Mouse (Mus musculus): ENCODE results near the gene Tfap2d. TPM values are rescaled to one million over a fixed set of nuclear protein-coding genes. Genes with fewer than 3 reads are reported as not detected.

Tfap2d gene
- not detected in 2 replicates for total RNA-seq (2014; fragmentation: Nextera tagmentation)
- total RNA-seq (2017): not detected in 2 replicates

- no peak for ATAC-seq (replicated peaks; ENCODE audit: poor library complexity, severe bottlenecking)
These were observed at the start of gene Tfap2d for GRCm38 (mm10) chr1:19102631-19103030. Tfap2d (plus strand) TSS chr1:19103022.

DNA sequence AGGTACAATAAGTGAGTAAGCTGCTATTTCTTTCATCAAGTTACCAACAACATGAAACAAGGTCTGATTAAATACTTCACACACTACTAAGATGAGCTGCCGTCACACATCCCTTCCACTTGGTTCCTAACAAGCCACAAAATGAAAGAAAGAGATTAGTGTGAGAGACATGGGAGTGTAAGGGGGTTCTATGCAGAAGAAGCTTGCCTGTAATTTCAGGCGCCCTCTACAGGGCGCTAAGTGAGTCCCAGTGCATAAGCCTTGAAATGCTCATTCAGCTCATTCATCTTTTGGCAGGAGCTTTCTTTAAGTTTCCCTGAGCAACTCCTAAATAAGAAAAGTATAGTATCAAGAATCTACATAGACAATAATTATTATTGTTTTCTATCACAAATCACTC is 46.5 kb upstream of the Tfap2d start:
- ATAC-seq (replicated peaks; ENCODE audit: poor library complexity, severe bottlenecking): no peak

GRCm38 (mm10) chr1:19056861-19057260 is 46.0 kb upstream of the Tfap2d start:
- no peak for ATAC-seq (replicated peaks; ENCODE audit: poor library complexity, severe bottlenecking)

DNA sequence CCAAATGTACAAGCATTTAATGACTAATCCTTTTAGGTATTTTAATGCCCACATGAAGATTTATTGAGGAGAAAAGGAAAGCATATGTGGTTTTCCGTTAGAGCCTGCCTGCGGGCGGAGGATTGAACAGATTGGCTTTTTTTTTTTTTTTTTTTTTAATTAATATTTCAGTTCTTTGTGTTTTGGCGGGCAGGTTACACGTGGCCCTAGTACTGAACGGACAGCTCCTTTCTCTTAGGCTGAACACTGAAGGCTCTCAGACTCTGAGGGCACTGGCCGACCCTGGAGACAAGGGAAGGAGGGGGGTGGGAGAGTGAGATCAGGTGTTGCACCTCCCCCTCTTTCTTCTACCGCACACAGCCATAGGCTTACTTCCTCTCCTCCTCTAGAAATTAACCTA is 14.7 kb upstream of the Tfap2d start:
- ATAC-seq (replicated peaks; ENCODE audit: poor library complexity, severe bottlenecking): no peak

- no peak for ATAC-seq (replicated peaks; ENCODE audit: poor library complexity, severe bottlenecking)
These were observed 5.9 kb upstream of the Tfap2d start for GRCm38 (mm10) chr1:19096921-19097320.

- no peak for ATAC-seq (replicated peaks; ENCODE audit: poor library complexity, severe bottlenecking)
These were observed 494 bp downstream of the Tfap2d start for GRCm38 (mm10) chr1:19103316-19103715.

GRCm38 (mm10) chr1:19103776-19104142 is 937 bp downstream of the Tfap2d start:
- ATAC-seq (replicated peaks; ENCODE audit: poor library complexity, severe bottlenecking): no peak

DNA sequence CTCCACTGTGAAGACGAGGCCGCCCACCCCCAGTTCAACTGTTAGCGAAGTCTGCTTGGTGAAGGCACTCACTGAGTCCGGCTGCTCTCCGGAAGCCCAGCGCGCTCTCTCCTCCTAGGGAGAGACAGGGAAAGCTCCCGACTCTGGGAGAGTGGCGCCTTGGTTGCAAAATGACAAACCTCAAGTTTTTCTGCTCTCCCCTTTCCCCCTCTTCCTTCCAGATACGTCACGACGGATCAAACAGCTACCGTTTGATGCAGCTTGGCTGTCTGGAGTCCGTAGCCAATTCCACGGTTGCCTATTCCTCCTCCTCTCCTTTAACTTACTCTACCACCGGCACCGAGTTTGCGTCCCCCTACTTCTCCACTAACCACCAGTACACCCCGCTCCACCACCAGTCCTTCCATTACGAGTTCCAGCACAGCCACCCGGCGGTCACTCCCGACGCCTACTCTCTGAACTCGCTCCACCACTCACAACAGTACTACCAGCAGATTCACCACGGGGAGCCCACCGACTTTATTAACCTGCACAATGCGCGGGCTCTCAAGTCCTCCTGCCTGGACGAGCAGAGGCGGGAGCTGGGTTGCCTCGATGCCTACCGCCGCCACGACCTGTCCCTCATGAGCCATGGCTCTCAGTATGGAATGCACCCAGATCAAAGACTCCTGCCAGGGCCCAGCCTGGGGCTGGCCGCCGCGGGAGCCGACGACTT is 1.5 kb downstream of the Tfap2d start:
- ATAC-seq (replicated peaks; ENCODE audit: poor library complexity, severe bottlenecking): no peak

DNA sequence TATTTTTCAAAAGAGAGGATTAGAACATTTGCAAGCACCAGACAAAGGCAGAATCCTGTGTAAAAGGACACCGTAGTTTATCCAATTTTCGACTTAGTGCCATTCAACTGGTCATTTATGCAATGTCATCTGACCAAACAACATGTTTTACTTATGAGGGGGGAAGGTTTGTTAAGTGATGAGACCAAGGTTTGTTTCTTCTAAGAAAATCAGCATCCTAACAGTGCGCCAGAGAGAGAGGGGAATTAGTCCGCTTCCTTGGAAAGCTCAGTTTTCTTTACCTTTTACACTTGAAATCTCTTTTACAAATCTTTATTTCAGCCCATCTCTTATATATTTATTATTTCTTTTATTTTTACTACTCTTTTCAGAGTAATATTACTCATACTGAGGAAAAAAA is 3.6 kb downstream of the Tfap2d start:
- ATAC-seq (replicated peaks; ENCODE audit: poor library complexity, severe bottlenecking): no peak

GRCm38 (mm10) chr1:19106841-19107800 is 4.3 kb downstream of the Tfap2d start:
- no peak for ATAC-seq (replicated peaks; ENCODE audit: poor library complexity, severe bottlenecking)

GRCm38 (mm10) chr1:19107801-19108200 is 5.0 kb downstream of the Tfap2d start:
- ATAC-seq (replicated peaks; ENCODE audit: poor library complexity, severe bottlenecking): no peak

GRCm38 (mm10) chr1:19109711-19110110 is 6.9 kb downstream of the Tfap2d start:
- ATAC-seq (replicated peaks; ENCODE audit: poor library complexity, severe bottlenecking): no peak

DNA sequence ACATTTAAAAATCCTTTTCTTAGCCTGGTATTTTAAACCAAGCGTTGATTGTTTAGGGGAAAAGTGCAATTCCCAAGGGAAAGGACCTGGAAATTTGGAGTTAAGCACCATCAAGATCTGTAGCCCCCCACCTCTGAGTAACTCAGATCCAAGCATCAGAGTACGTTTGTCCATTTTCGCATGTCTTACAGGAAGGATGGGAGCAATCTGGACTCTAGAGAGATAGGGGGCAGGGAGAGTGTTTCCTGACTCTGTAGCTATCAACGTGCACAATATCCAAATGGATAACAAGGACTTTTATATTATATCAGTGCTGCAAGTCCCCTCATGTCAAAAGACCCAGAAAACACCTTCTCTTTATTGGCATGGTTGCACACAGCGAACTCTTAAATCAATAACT is 7.4 kb downstream of the Tfap2d start:
- ATAC-seq (replicated peaks; ENCODE audit: poor library complexity, severe bottlenecking): no peak

DNA sequence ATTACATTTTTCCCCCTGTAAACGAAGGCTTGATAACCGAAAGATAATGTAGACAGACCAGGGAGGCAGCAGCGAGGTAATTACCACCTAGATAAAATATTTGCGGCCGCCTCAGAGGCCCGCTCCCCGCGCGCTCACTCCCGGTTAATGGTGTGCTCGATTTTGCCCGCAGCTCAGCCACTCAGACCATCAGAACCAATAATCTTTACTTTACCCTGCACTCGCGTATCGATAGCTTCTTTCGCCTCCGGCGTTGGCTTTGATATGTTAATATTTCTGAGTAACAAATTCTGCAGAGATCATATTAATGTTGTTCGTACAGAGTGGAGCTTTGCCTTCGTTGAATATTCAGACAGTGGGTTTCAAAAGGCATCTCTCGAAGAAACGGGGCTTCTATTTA is 8.2 kb downstream of the Tfap2d start:
- no peak for ATAC-seq (replicated peaks; ENCODE audit: poor library complexity, severe bottlenecking)

DNA sequence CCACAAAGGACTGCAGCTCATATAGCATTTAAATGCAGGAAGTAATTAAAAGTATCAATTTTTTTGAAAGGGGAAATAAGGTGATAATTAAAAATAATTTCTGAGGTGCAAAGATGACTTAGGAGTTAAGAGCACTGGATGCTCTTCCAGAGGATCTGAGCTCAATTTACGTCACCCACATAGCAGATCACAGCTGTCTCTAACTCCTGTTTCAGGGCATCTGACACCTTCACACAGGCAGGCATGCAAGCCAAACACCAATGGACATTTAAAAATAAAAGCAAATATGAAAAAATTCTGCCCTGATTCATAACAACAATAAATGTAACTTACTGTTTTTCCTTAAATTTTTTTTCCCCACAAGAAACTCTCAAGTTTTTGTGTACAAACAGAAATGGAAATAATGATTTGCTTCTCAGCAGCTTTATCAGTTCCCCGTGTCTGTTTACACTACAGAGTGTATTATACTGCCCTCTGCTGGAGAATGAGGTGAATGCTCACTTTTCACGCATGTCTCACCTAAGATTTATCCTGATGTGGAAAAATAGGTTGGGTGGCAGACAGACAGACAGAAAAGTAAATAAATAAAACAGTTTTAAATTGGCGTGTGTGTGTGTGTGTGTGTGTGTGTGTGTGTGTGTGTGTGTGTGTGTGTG is 76.0 kb downstream of the Tfap2d start:
- ATAC-seq (replicated peaks; ENCODE audit: poor library complexity, severe bottlenecking): no peak; the same call in 1 of the 2 replicates

- ATAC-seq (replicated peaks; ENCODE audit: poor library complexity, severe bottlenecking): no peak
These were observed 102.8 kb downstream of the Tfap2d start for GRCm38 (mm10) chr1:19205649-19206048.

DNA sequence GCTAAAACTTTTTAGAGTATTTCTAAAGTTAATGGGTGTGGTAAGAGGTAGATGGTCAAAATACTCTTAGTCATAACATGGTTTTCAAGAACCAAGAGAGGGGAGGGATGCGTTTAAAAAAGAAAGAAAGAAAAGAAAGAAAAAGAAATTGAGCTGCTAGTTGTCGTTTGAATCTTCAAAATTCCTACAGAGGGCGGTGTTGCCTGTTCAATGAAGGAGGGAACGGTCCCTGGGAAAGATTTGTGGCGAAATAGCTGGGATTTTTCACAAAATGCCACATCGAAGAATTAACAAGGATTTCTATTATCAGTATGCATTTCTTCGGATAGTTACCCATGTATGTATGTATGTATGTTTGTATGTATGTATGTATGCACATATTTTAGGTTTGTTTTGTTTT is 103.4 kb downstream of the Tfap2d start:
- ATAC-seq (replicated peaks; ENCODE audit: poor library complexity, severe bottlenecking): no peak

DNA sequence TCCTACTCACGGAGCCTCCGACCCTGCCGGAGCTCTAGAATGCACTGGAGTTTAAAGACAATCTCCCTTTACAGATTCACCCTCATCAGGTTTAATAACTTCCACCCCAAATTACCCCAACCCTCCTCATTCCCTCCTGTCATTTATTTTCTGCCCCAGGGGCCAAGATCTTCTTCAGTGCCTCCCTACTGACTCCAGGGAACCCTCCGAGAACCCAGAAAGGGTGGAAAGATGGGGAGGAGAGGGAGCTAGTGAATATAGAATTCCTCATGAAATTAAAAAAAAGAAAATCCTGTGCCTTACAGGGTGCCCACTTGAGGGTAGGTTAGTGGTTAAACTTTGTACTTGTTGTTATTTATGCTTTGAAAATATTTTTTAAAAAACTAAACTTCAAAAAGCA is 104.8 kb downstream of the Tfap2d start:
- no peak for ATAC-seq (replicated peaks; ENCODE audit: poor library complexity, severe bottlenecking)

GRCm38 (mm10) chr1:19208641-19209358 is 106.0 kb downstream of the Tfap2d start, which contains the start of gene Tfap2b:
Tfap2b (plus strand) TSS chr1:19208914.
- no peak for ATAC-seq (replicated peaks; ENCODE audit: poor library complexity, severe bottlenecking)

DNA sequence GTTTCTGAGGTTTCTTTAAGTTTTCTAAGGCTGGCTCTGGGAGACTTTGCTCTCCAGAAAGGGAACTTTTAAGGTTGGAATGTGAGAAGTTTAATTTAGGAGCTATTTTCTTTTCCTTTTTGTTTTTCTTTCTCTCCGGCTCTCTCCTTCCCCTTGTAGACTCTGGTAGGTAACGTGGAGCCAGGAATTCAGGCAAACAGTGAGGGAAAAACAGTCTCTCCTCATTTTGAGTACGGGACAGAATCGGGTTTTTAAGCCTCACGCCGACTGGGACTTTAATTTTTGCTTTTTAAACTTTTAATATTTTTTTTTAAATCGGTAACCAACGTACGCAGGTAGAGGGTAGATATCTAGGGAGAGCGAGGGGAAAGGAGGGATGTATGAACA is 106.5 kb downstream of the Tfap2d start:
- ATAC-seq (replicated peaks; ENCODE audit: poor library complexity, severe bottlenecking): no peak

All from granulocyte monocyte progenitor cell, adult 5-6 weeks (primary cell).